Mouse (Mus musculus) regulatory T cell (primary cell): ENCODE results near the gene Pld3.

Source experiments
- in situ Hi-C: fragments of 300-600 bp; cut with MboI, MseI; formaldehyde crosslinking; loops from one replicate; pipeline ENCODE4 v1.15.1; 2025; ENCODE audit warnings: high pct_unique_total_duplicates

Pld3 gene

GRCm38 (mm10) chr7:27569580-27570224, 16.7 kb upstream of the Pld3 start:
- in situ Hi-C loops: no loop called here

GRCm38 (mm10) chr7:27560978-27561377, 8.0 kb upstream of the Pld3 start:
- in situ Hi-C loops: no loop called here

GRCm38 (mm10) chr7:27560291-27560887, 7.4 kb upstream of the Pld3 start:
- in situ Hi-C loops: no loop called here

GRCm38 (mm10) chr7:27552070-27552469, 948 bp downstream of the Pld3 start:
- in situ Hi-C loops: no loop called here

- in situ Hi-C loops: no loop called here
These were observed 3.4 kb downstream of the Pld3 start for GRCm38 (mm10) chr7:27549597-27549996.

- in situ Hi-C loops: no loop called here
These were observed 8.2 kb downstream of the Pld3 start for GRCm38 (mm10) chr7:27544675-27545370.

- in situ Hi-C loops: no loop called here
These were observed 9.2 kb downstream of the Pld3 start for GRCm38 (mm10) chr7:27543851-27544250.

- in situ Hi-C loops: no loop called here
These were observed 10.0 kb downstream of the Pld3 start for GRCm38 (mm10) chr7:27543065-27543464.

GRCm38 (mm10) chr7:27542392-27543033, 10.5 kb downstream of the Pld3 start:
- in situ Hi-C loops: no loop called here

- in situ Hi-C loops: no loop called here
These were observed 11.1 kb downstream of the Pld3 start for GRCm38 (mm10) chr7:27541922-27542321.

- in situ Hi-C loops: no loop called here
These were observed 11.6 kb downstream of the Pld3 start for GRCm38 (mm10) chr7:27541431-27541830.

- in situ Hi-C loops: no loop called here
These were observed 12.1 kb downstream of the Pld3 start for GRCm38 (mm10) chr7:27540935-27541334.

- in situ Hi-C loops: no loop called here
These were observed 12.5 kb downstream of the Pld3 start for GRCm38 (mm10) chr7:27540521-27540920.

GRCm38 (mm10) chr7:27538797-27539196, 14.2 kb downstream of the Pld3 start:
- in situ Hi-C loops: no loop called here

- in situ Hi-C loops: no loop called here
These were observed 15.0 kb downstream of the Pld3 start for GRCm38 (mm10) chr7:27537998-27538397.

- in situ Hi-C loops: no loop called here
These were observed 16.4 kb downstream of the Pld3 start for GRCm38 (mm10) chr7:27536618-27537017.

GRCm38 (mm10) chr7:27535386-27535785, 17.6 kb downstream of the Pld3 start:
- in situ Hi-C loops: no loop called here

GRCm38 (mm10) chr7:27532480-27533050, 20.5 kb downstream of the Pld3 start:
- in situ Hi-C loops: no loop called here

- in situ Hi-C loops: no loop called here
These were observed 21.3 kb downstream of the Pld3 start for GRCm38 (mm10) chr7:27531707-27532106.

- in situ Hi-C loops: no loop called here
These were observed 22.1 kb downstream of the Pld3 start for GRCm38 (mm10) chr7:27530937-27531336.

- in situ Hi-C loops: no loop called here
These were observed 23.9 kb downstream of the Pld3 start for GRCm38 (mm10) chr7:27529070-27529469.
